In genomic region chr12:5793051-5793450, GRCm38 (mm10) we compare ENCODE assay signal across 10 mouse cellular contexts.
DNase-seq lines count a peak whose midpoint lies in the region; ATAC-seq lines count a peak whose summit lies in the region.
"Had no signal": no experiment of that assay in that cellular context is flagged by ENCODE, and none has a peak within 500 bp of the region (broad histone marks: within the 10 kb centered on the region; RNA-seq: fewer than 3 reads in every experiment).

No protein-coding gene starts in this region.

- 50% methylated on average over 7 of the region's 7 CpGs for WGBS in embryonic facial prominence, embryonic 14.5 days
- WGBS in embryonic facial prominence, embryonic 10.5 days = 85% methylated on average over 7 of the region's 7 CpGs
- WGBS in midbrain, embryonic 13.5 days = 83% methylated on average over 7 of the region's 7 CpGs

- H3K36me3 ChIP-seq in embryonic facial prominence, embryonic 14.5 days (ENCODE audit: control insufficient read depth, insufficient read depth, low read length) = no peaks in the 10 kb centered on the region
- no peaks in the 10 kb centered on the region for H3K36me3 ChIP-seq in embryonic facial prominence, embryonic 10.5 days (replicated peaks)
- no peaks in the 10 kb centered on the region for H3K36me3 ChIP-seq in midbrain, embryonic 13.5 days
- H3K36me3 ChIP-seq: embryonic facial prominence, embryonic 15.5 days; lung, embryonic 15.5 days had no signal

- H3K4me1 ChIP-seq in embryonic facial prominence, embryonic 14.5 days (ENCODE audit: control insufficient read depth, insufficient read depth, low read length) = no peaks in the 10 kb centered on the region; the same call in 1 of the 2 replicates
- H3K4me1 ChIP-seq in embryonic facial prominence, embryonic 10.5 days = no peaks in the 10 kb centered on the region
- H3K4me1 ChIP-seq in midbrain, embryonic 13.5 days (replicated peaks) = no peaks in the 10 kb centered on the region
- H3K4me1 ChIP-seq: lung, embryonic 15.5 days had no signal

- no peak overlapping the region for H3K4me2 ChIP-seq in embryonic facial prominence, embryonic 14.5 days (ENCODE audit: low read depth, low read length)
- no peak overlapping the region for H3K4me2 ChIP-seq in midbrain, embryonic 13.5 days (replicated peaks)
- H3K4me2 ChIP-seq: embryonic facial prominence, embryonic 15.5 days; lung, embryonic 15.5 days had no signal

- H3K27me3 ChIP-seq in embryonic facial prominence, embryonic 14.5 days (replicated peaks; ENCODE audit: control insufficient read depth, insufficient read depth, low read length) = no peaks in the 10 kb centered on the region
- no peaks in the 10 kb centered on the region for H3K27me3 ChIP-seq in embryonic facial prominence, embryonic 10.5 days (replicated peaks; ENCODE audit: low read depth, poor library complexity, severe bottlenecking)
- no peaks in the 10 kb centered on the region for H3K27me3 ChIP-seq in midbrain, embryonic 13.5 days
- H3K27me3 ChIP-seq: embryonic facial prominence, embryonic 15.5 days; lung, embryonic 15.5 days had no signal

- no peaks in the 10 kb centered on the region for H3K9me3 ChIP-seq in embryonic facial prominence, embryonic 14.5 days (ENCODE audit: control insufficient read depth, low read length)
- H3K9me3 ChIP-seq in embryonic facial prominence, embryonic 10.5 days = no peaks in the 10 kb centered on the region
- no peaks in the 10 kb centered on the region for H3K9me3 ChIP-seq in midbrain, embryonic 13.5 days
- H3K9me3 ChIP-seq: embryonic facial prominence, embryonic 15.5 days; lung, embryonic 15.5 days had no signal

- intact Hi-C loops in left cerebral cortex, postnatal 4 days (cut with DNase I) = no loop called here
- intact Hi-C loops in left cerebral cortex, postnatal 14 days (cut with DNase I) = no loop called here
- intact Hi-C loops in heart, postnatal 14 days (cut with DNase I) = no loop called here

- H3K4me3 ChIP-seq in embryonic facial prominence, embryonic 14.5 days (ENCODE audit: low read depth, low read length) = no peak overlapping the region
- H3K4me3 ChIP-seq in embryonic facial prominence, embryonic 10.5 days = no peak overlapping the region
- no peak overlapping the region for H3K4me3 ChIP-seq in midbrain, embryonic 13.5 days (replicated peaks)
- H3K4me3 ChIP-seq: embryonic facial prominence, embryonic 15.5 days; lung, embryonic 15.5 days had no signal

- no peak overlapping the region for H3K27ac ChIP-seq in embryonic facial prominence, embryonic 14.5 days (replicated peaks; ENCODE audit: low read depth, low read length)
- no peak overlapping the region for H3K27ac ChIP-seq in embryonic facial prominence, embryonic 10.5 days (replicated peaks)
- H3K27ac ChIP-seq in midbrain, embryonic 13.5 days = no peak overlapping the region
- H3K27ac ChIP-seq: embryonic facial prominence, embryonic 15.5 days; lung, embryonic 15.5 days had no signal

- no peak overlapping the region for H3K9ac ChIP-seq in embryonic facial prominence, embryonic 14.5 days (ENCODE audit: low read depth, low read length)
- H3K9ac ChIP-seq in midbrain, embryonic 13.5 days (replicated peaks) = no peak overlapping the region
- H3K9ac ChIP-seq: embryonic facial prominence, embryonic 15.5 days; lung, embryonic 15.5 days had no signal

- peak; percentile 79 for DNase-seq in embryonic facial prominence, embryonic 14.5 days (ENCODE audit: low spot score)
- no peak for DNase-seq in embryonic facial prominence, embryonic 10.5 days (ENCODE audit: low spot score)
- DNase-seq in left cerebral cortex, postnatal 4 days = peak; percentile 4
- DNase-seq in left cerebral cortex, postnatal 14 days (ENCODE audit: low spot score in 2 of 2) = no peak
- DNase-seq in adrenal gland, adult 2 months = peak; percentile 89
- DNase-seq in heart, postnatal 14 days = peak; percentile 35 to 61
- no peak for DNase-seq in embryo, embryonic 11 days

- no peak for ATAC-seq in embryonic facial prominence, embryonic 14.5 days (ENCODE audit: low read depth)
- ATAC-seq in midbrain, embryonic 13.5 days = no peak

Comparison
In these comparisons a context has a peak if more than half of its experiments do, and no peak if none do; other contexts are left out.
1. DNase-seq: peak in embryonic facial prominence, embryonic 14.5 days (single experiment), left cerebral cortex, postnatal 4 days (single experiment), adrenal gland, adult 2 months (single experiment) and heart, postnatal 14 days (2 of 2); none in embryonic facial prominence, embryonic 10.5 days (single experiment), left cerebral cortex, postnatal 14 days (0 of 2) and embryo, embryonic 11 days (single experiment).